Mouse (Mus musculus): Measurements from ENCODE around the gene Mrfap1.

DNA sequence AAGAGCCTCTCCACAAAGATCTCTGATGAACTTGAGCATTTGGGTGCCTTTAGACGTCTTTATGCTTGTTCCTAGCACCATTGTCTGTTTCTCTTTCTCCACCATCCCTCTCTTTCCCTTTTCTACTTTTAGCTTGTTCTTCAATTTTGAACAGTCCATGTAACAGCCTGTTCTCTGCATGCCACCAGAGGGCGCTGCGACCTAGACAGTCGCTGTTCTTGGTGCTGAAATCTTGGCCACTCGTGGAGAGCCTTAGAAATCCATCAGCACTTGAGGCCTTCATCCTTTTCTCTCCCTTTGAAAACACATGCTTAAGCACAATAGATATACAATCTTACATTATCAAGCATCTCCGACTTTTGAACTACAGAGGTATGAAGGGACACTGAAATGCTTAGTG lies 39.4 kb upstream of the Mrfap1 start:
- no peak for TF ChIP-seq CHD2 (IDR thresholded peaks at IDR 0.05; ENCODE audit: low read depth, low read length)
- TF ChIP-seq ZNF384 (IDR thresholded peaks at IDR 0.05; ENCODE audit: low read depth, low read length) = no peak
- no peak for TF ChIP-seq MAFK (IDR thresholded peaks at IDR 0.05; ENCODE audit: insufficient read depth, low read depth, low read length)
- peak; percentile 64; the same call in 1 of the 2 replicates for TF ChIP-seq ZC3H11A (IDR thresholded peaks at IDR 0.05; ENCODE audit: borderline replicate concordance, low read depth, low read length)

Data from ES-E14 (cell line).